Mouse (Mus musculus): ENCODE data around the gene Ddx21. TPM values are rescaled to one million over a fixed set of nuclear protein-coding genes. Genes with fewer than 3 reads are reported as not detected.

The Ddx21 gene
- polyA plus RNA-seq, 1 experiment from 2014 or later = 26.3 TPM

DNA sequence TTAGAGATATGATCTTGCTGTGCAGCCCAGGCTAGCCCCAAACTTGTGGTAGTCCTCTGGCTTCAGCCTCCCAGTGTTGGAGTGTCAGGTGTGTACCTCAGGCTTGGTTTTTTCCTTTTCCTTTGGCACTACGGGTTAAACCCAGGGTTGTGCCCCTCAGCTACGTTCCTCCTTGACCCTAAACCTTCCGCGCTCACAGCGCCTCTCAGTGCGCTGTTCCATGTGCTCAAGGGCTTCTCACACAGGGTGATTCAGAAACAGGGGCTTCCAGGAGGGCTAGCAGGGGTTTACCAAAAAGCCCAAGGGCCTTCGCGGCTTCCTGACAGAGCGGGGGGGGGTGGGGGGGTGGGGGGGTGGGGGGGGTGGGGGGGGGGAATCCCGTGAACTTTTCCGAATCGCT lies 59.6 kb downstream of the Ddx21 start:
- H3K4me3 ChIP-seq (replicated peaks) = no peak overlapping the region
- H3K4me1 ChIP-seq (replicated peaks) = peaks cover 39% of the 10 kb centered on the region
- no peaks in the 10 kb centered on the region for H3K36me3 ChIP-seq
- H3K9me3 ChIP-seq (replicated peaks) = no peaks in the 10 kb centered on the region
- ATAC-seq (ENCODE audit: low read depth) (no peak), DNase-seq (no peak)
- no peak overlapping the region for H3K9ac ChIP-seq
- H3K27ac ChIP-seq = 0 out of 2 replicates have a peak overlapping the region, but pooled peaks have one; percentile 18
- 82% methylated on average over 11 of the region's 12 CpGs for WGBS (ENCODE audit: insufficient replicate concordance)
- no peaks in the 10 kb centered on the region for H3K27me3 ChIP-seq
- H3K4me2 ChIP-seq = no peak overlapping the region

- Histone ChIP-seq H3K4me1 (replicated peaks) (peaks cover 35% of the 10 kb centered on the region), H3K27me3 (no peaks in the 10 kb centered on the region), H3K9me3 (replicated peaks) (no peaks in the 10 kb centered on the region), H3K27ac (peak overlapping the region; percentile 13; the same call in 1 of the 2 replicates), H3K4me3 (replicated peaks) (no peak overlapping the region), H3K4me2 (no peak overlapping the region), H3K36me3 (no peaks in the 10 kb centered on the region), H3K9ac (no peak overlapping the region)
- DNase-seq = no peak
- WGBS (ENCODE audit: insufficient replicate concordance) = 62% methylated on average over 12 of the region's 12 CpGs
- ATAC-seq (ENCODE audit: low read depth) = no peak
These were observed 60.6 kb downstream of the Ddx21 start for GRCm38 (mm10) chr10:62541499-62541898.

- Histone ChIP-seq H3K9ac (no peak overlapping the region), H3K4me2 (peak overlapping the region; percentile 3; the same call in 1 of the 2 replicates), H3K4me1 (replicated peaks) (peaks cover 37% of the 10 kb centered on the region), H3K9me3 (replicated peaks) (no peaks in the 10 kb centered on the region), H3K4me3 (replicated peaks) (no peak overlapping the region), H3K27me3 (no peaks in the 10 kb centered on the region), H3K36me3 (no peaks in the 10 kb centered on the region), H3K27ac (peak overlapping the region; percentile 13; the same call in 1 of the 2 replicates)
- ATAC-seq (ENCODE audit: low read depth) (peak; percentile 90), DNase-seq (peak; percentile 42)
- WGBS (ENCODE audit: insufficient replicate concordance) = 33% methylated on average over 3 of the region's 3 CpGs
These were observed 61.3 kb downstream of the Ddx21 start for GRCm38 (mm10) chr10:62540800-62541199.

- no peak overlapping the region for H3K4me2 ChIP-seq
- no peak overlapping the region for H3K27ac ChIP-seq
- 69% methylated on average over 7 of the region's 7 CpGs for WGBS (ENCODE audit: insufficient replicate concordance)
- H3K27me3 ChIP-seq = no peaks in the 10 kb centered on the region
- H3K9me3 ChIP-seq (replicated peaks) = no peaks in the 10 kb centered on the region
- DNase-seq = no peak
- H3K4me3 ChIP-seq (replicated peaks) = no peak overlapping the region
- H3K36me3 ChIP-seq = no peaks in the 10 kb centered on the region
- no peak for ATAC-seq (ENCODE audit: low read depth)
- H3K9ac ChIP-seq = no peak overlapping the region
- H3K4me1 ChIP-seq (replicated peaks) = 0 out of 2 replicates have a peak, but pooled peaks cover 4% of the 10 kb centered on the region
These were observed 67.6 kb downstream of the Ddx21 start for GRCm38 (mm10) chr10:62534509-62534908.

DNA sequence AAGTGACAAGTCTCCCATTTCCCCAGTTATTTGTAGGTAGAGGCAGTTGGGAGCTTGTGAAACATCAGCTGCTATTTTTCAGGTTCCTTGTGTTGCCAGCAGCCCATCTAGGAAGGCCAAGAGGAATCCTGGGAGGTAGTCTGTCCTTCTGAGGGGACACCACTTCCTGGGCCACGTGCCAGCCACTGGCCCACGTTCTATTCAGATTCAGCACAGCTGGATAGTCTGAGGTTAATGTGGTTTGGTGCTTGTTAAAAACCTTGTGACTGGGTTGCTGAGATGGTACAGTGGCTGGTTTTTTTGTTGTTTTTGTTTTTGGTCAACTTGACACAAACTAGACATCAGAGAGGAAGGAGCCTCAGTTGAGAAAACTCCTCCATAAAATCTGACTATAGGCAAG lies 69.2 kb downstream of the Ddx21 start:
- Histone ChIP-seq H3K4me1 (replicated peaks) (0 out of 2 replicates have a peak, but pooled peaks cover 4% of the 10 kb centered on the region), H3K9me3 (replicated peaks) (no peaks in the 10 kb centered on the region), H3K27me3 (no peaks in the 10 kb centered on the region), H3K36me3 (no peaks in the 10 kb centered on the region), H3K4me2 (no peak overlapping the region), H3K27ac (no peak overlapping the region), H3K9ac (no peak overlapping the region), H3K4me3 (replicated peaks) (no peak overlapping the region)
- ATAC-seq (ENCODE audit: low read depth) = no peak
- no peak for DNase-seq
- 21% methylated on average over 2 of the region's 2 CpGs for WGBS (ENCODE audit: insufficient replicate concordance)

Other genes starting within 250 kb of the Ddx21 start
- 88.4 and 108 TPM in 2 replicates for gene Hk1, start 222.4 kb downstream of the Ddx21 start, polyA plus RNA-seq (2015; fragmentation: Nextera tagmentation; extraction: Ambion mirVana)
- gene Hkdc1, start 179.8 kb downstream of the Ddx21 start, polyA plus RNA-seq (2015; fragmentation: Nextera tagmentation; extraction: Ambion mirVana) = 5.9 and 7.4 TPM in 2 replicates
- 0.21 and 0.23 TPM in 2 replicates for gene 4930507D05Rik, start 152.8 kb downstream of the Ddx21 start, polyA plus RNA-seq (2015; fragmentation: Nextera tagmentation; extraction: Ambion mirVana)
- gene Supv3l1, start 152.5 kb downstream of the Ddx21 start, polyA plus RNA-seq (2015; fragmentation: Nextera tagmentation; extraction: Ambion mirVana) = 20.0 and 22.6 TPM in 2 replicates
- gene Vps26a, start 115.5 kb downstream of the Ddx21 start, polyA plus RNA-seq (2015; fragmentation: Nextera tagmentation; extraction: Ambion mirVana) = 49.1 and 67.3 TPM in 2 replicates
- 67.1 and 71.8 TPM in 2 replicates for gene Srgn, start 74.8 kb downstream of the Ddx21 start, polyA plus RNA-seq (2015; fragmentation: Nextera tagmentation; extraction: Ambion mirVana)
- 12.9 and 13.7 TPM in 2 replicates for gene Kif1bp, start 23.8 kb downstream of the Ddx21 start, polyA plus RNA-seq (2015; fragmentation: Nextera tagmentation; extraction: Ambion mirVana)
- 39.3 and 50.7 TPM in 2 replicates for gene Ddx50, start 48.9 kb upstream of the Ddx21 start, polyA plus RNA-seq (2015; fragmentation: Nextera tagmentation; extraction: Ambion mirVana)
- gene Stox1, start 123.8 kb upstream of the Ddx21 start, polyA plus RNA-seq (2015; fragmentation: Nextera tagmentation; extraction: Ambion mirVana) = 0.30 and 0.42 TPM in 2 replicates
- 56.2 and 68.4 TPM in 2 replicates for gene Ccar1, start 190.0 kb upstream of the Ddx21 start, polyA plus RNA-seq (2015; fragmentation: Nextera tagmentation; extraction: Ambion mirVana)

All from liver, embryonic 13.5 days (tissue).